Mouse (Mus musculus): ENCODE data around the gene Gm29735. TPM values are rescaled to one million over a fixed set of nuclear protein-coding genes. Genes with fewer than 3 reads are reported as not detected.

Gene Gm29735
- total RNA-seq (2023): not detected in 2 replicates

DNA sequence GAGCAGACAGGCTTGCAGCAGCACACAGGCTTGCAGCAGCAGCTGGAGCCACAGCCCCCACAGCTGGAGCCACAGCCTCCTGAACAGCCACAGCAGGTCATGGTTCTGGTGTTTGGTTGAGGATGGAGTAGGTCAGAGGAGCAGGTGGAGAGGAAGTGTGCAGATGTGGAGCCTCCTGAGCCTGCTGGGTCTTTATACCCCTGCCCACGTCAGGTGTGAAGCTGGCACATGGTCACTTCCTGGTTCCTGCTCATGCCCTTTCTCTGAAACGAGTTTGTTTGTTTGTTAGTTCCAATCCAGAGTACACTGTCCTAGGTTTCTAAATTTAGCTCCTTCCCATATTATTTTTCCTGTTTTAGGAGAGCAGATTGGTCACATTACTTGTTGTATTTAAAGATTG is at the start of gene Gm29735:
TSS of gene Gm29735 (minus strand) at position 101 of the 400 bp plus-strand sequence.

DNA sequence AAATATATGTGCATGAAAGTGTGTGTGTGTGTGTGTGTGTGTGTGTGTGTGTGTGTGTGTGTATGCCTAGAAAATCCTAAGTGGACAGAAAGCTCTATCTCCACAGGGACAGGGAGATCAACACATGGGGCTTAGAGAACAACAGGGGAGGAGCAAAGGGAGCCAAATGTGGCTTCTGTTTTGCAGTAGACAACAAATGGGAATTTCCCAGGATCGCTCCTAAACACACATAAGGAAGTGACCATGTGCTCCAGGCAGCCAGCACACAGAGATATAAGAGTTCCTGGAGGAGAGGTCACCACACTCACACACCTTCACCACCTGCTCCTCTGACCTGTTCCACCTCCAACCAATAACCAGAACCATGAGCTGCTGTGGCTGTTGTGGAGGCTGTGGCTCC is 44.2 kb upstream of the Gm29735 start, which contains the start of gene Krtap5-3:
TSS of gene Krtap5-3 (plus strand) at position 301 of the 400 bp plus-strand sequence.

GRCm38 (mm10) chr7:142190289-142190688 is 33.4 kb upstream of the Gm29735 start, which contains the start of gene Gm10153:
Gene Gm10153 (minus strand): TSS chr7:142190389.

DNA sequence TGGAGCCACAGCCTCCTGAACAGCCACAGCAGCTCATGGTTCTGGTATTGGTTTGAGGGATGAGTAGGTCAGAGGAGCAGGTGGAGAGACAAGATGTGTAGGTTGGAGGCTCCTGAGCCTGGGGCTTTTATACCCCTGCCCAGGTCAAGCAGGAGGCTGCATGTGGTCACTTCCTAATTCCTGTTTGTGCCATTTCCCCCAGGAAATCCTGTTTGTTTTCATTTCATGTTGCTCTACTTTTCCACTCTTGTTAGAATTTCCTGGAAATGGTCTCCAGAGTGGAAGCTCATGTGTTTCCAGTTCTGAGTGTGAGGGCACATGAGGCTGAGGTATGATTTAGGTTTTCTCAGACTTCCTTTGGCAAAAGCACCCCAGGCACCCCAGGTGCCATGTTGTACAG is 19.0 kb upstream of the Gm29735 start, which contains the start of gene Krtap5-2:
TSS of gene Krtap5-2 (minus strand) at position 101 of the 400 bp plus-strand sequence.

DNA sequence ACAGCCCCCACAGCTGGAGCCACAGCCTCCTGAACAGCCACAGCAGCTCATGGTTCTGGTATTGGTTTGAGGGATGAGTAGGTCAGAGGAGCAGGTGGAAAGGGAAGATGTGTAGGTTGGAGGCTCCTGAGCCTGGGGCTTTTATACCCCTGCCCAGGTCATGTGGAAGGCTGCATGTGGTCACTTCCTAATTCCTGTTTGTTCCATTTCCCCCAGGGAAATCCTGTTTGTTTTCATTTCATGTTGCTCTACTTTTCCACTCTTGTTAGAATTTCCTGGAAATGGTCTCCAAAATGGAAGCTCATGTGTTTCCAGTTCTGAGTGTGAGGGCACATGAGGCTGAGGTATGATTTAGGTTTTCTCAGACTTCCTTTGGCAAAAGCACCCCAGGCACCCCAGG is 8.7 kb upstream of the Gm29735 start, which contains the start of gene Gm4553:
TSS of gene Gm4553 (minus strand) at position 101 of the 400 bp plus-strand sequence.

DNA sequence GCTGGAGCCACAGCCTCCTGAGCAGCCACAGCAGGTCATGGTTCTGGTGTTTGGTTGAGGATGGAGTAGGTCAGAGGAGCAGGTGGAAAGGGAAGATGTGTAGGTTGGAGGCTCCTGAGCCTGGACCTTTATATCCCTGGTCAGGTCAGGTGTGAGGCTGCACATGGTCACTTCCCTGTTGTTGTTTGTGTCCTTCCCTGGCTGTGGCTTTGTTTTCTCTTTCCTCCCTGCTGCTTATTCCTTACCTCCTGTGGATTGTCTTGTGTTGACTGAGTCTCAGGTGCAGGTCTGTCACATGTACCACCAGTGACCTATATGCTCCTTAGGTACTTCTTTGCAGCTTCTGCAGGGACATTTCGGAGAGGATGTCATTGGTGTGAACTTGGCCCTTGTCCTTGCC is 12.4 kb downstream of the Gm29735 start, which contains the start of gene Gm45337:
TSS of gene Gm45337 (minus strand) at position 101 of the 400 bp plus-strand sequence.

GRCm38 (mm10) chr7:142135934-142136333 is 21.0 kb downstream of the Gm29735 start, which contains the start of gene Gm39115:
Gene Gm39115 (minus strand): TSS chr7:142136034.

GRCm38 (mm10) chr7:142120629-142121028 is 36.3 kb downstream of the Gm29735 start, which contains the start of gene Gm45618:
Gene Gm45618 (minus strand): TSS chr7:142120729.

Other genes starting within 250 kb of the Gm29735 start
- 86.6 and 106 TPM in 2 replicates for gene Tollip, start 238.6 kb downstream of the Gm29735 start, total RNA-seq (2023)
- not detected in 2 replicates for gene Brsk2, start 207.4 kb downstream of the Gm29735 start, total RNA-seq (2023)
- gene Mob2, start 96.0 kb downstream of the Gm29735 start, total RNA-seq (2023): 36.0 and 67.4 TPM in 2 replicates
- gene Dusp8, start 61.3 kb downstream of the Gm29735 start, total RNA-seq (2023): 1.3 and 1.5 TPM in 2 replicates
- gene Gm45618, start 36.4 kb downstream of the Gm29735 start, total RNA-seq (2023): not detected in 2 replicates
- gene Gm39115, start 21.1 kb downstream of the Gm29735 start, total RNA-seq (2023): not detected in 2 replicates
- not detected in 2 replicates for gene Gm45337, start 12.5 kb downstream of the Gm29735 start, total RNA-seq (2023)
- gene Gm4553, start 8.6 kb upstream of the Gm29735 start, total RNA-seq (2023): not detected in 2 replicates
- gene Krtap5-2, start 18.9 kb upstream of the Gm29735 start, total RNA-seq (2023): not detected in 2 replicates
- gene Gm10153, start 33.3 kb upstream of the Gm29735 start, total RNA-seq (2023): not detected in 2 replicates
- gene Krtap5-3, start 44.3 kb upstream of the Gm29735 start, total RNA-seq (2023): not detected in 2 replicates
- not detected in 2 replicates for gene Gm7579, start 54.7 kb upstream of the Gm29735 start, total RNA-seq (2023)
- gene Krtap5-5, start 72.9 kb upstream of the Gm29735 start, total RNA-seq (2023): not detected in 2 replicates
- not detected in 2 replicates for gene Gm40460, start 84.0 kb upstream of the Gm29735 start, total RNA-seq (2023)
- gene Gm2431, start 101.2 kb upstream of the Gm29735 start, total RNA-seq (2023): not detected in 2 replicates
- not detected in 2 replicates for gene Gm4559, start 117.2 kb upstream of the Gm29735 start, total RNA-seq (2023)
- not detected in 2 replicates for gene Krtap5-1, start 140.0 kb upstream of the Gm29735 start, total RNA-seq (2023)
- not detected in 2 replicates for gene Krtap5-4, start 146.4 kb upstream of the Gm29735 start, total RNA-seq (2023)
- 13.6 and 13.7 TPM in 2 replicates for gene Ifitm10, start 216.6 kb upstream of the Gm29735 start, total RNA-seq (2023)
- 9.5 TPM in 1 of 2 replicates, not detected in the other for gene Gm49369, start 225.6 kb upstream of the Gm29735 start, total RNA-seq (2023)
- 760 and 974 TPM in 2 replicates for gene Ctsd, start 230.9 kb upstream of the Gm29735 start, total RNA-seq (2023)